Mouse (Mus musculus) liver, embryonic 15.5 days (tissue): ENCODE measurements around the gene Luc7l. TPM values are rescaled to one million over a fixed set of nuclear protein-coding genes. Genes with fewer than 3 reads are reported as not detected.

Experiments used
- ATAC-seq: fragments of 200-750 bp; cut with Nextera tagmentation; 2 replicates; pipeline ENCODE4 v1.8.0; 2017; ENCODE audit warnings: moderate number of reproducible peaks, mild to moderate bottlenecking, moderate library complexity; ENCODE audit not compliant: insufficient read depth
- H3K27ac ChIP-seq: fragments of 300-500 bp; sonication (generic); replicated peaks from 2 replicates; pipeline ENCODE4 v1.5.1; 2015; ENCODE audit warnings: mild to moderate bottlenecking, inconsistent platforms
- H3K27me3 ChIP-seq: fragments of 300-500 bp; sonication (generic); 2 replicates; pipeline ENCODE4 v1.6.1; 2015; ENCODE audit warnings: mild to moderate bottlenecking, inconsistent platforms
- H3K36me3 ChIP-seq: fragments of 300-500 bp; sonication (generic); replicated peaks from 2 replicates; pipeline ENCODE4 v1.6.1; 2015; ENCODE audit warnings: moderate library complexity, mild to moderate bottlenecking, inconsistent platforms
- H3K4me1 ChIP-seq: fragments of 300-500 bp; sonication (generic); replicated peaks from 2 replicates; pipeline ENCODE4 v1.6.1; 2015; ENCODE audit warnings: inconsistent platforms
- H3K4me2 ChIP-seq: fragments of 300-500 bp; sonication (generic); 2 replicates; pipeline ENCODE4 v1.6.1; 2015; ENCODE audit warnings: moderate library complexity, mild to moderate bottlenecking, inconsistent platforms
- H3K4me3 ChIP-seq: fragments of 300-500 bp; sonication (generic); replicated peaks from 2 replicates; pipeline ENCODE4 v1.5.1; 2015; ENCODE audit warnings: mild to moderate bottlenecking, inconsistent platforms
- H3K9ac ChIP-seq: fragments of 300-500 bp; sonication (generic); 2 replicates; pipeline ENCODE4 v1.6.1; 2015; ENCODE audit warnings: moderate library complexity, mild to moderate bottlenecking, inconsistent platforms
- H3K9me3 ChIP-seq: fragments of 300-500 bp; sonication (generic); replicated peaks from 2 replicates; pipeline ENCODE4 v1.6.1; 2016; ENCODE audit warnings: inconsistent platforms
- WGBS: fragments of 180-500 bp; shearing (Covaris S2); methylation state at CpG from one replicate; pipeline ENCODE4 v1.1.7; 2015; ENCODE audit warnings: mixed read lengths; ENCODE audit not compliant: insufficient replicate concordance; 5-methylcytosine and 5-hydroxymethylcytosine counted together
- polyA plus RNA-seq: library from polyadenylated mRNA; unstranded; fragments of >200 nt; fragmentation: Nextera tagmentation; extraction: Ambion mirVana; gene quantifications from 2 replicates; pipeline ENCODE4 v1.2.1, GENCODE M21; 2015

Gene Luc7l
- polyA plus RNA-seq, 1 experiment from 2014 or later: 28.9 TPM

DNA sequence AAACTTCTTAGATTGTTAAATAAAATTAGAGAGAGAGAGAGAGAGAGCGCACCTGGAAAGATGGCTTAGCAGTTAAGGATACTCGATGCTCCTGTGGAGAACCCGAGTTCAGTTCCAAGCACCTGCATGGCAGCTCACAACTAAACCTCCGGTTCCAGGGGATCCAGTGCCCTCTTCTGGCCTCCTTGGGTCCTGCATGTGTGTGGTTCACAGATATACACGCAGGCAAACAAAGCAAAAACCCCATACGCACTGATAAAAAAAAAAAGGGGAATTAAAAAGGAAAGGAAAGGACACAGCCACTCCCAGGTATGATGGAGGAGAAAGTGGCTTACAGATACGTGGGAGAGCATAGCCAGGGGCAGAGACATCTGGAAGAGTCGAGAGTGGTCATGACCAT, 19.8 kb upstream of the Luc7l start:
- H3K4me1 ChIP-seq: peaks cover 37% of the 10 kb centered on the region
- no peak overlapping the region for H3K4me2 ChIP-seq
- no peaks in the 10 kb centered on the region for H3K27me3 ChIP-seq
- no peak overlapping the region for H3K27ac ChIP-seq
- no peaks in the 10 kb centered on the region for H3K9me3 ChIP-seq
- WGBS: 58% methylated on average over 8 of the region's 8 CpGs
- H3K36me3 ChIP-seq: no peaks in the 10 kb centered on the region
- no peak for ATAC-seq
- no peak overlapping the region for H3K4me3 ChIP-seq
- H3K9ac ChIP-seq: no peak overlapping the region

DNA sequence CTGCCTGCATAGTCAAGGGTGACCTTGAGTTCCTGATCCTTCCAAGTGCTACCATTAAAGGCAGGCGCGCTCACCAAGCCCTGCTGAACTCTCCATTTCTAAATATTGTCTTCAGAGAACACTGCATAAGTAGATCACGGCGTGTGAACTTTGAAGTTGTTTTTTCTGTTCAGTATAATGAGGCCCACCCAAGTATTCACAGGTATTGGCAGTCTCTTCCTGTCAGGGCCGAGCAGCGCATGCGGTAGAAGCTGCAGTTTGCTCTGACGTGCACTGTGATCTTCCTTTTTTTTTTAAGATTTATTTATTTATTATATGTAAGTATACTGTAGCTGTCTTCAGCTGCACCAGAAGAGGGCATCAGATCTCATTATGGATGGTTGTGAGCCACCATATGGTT, 18.3 kb upstream of the Luc7l start:
- no peak for ATAC-seq
- peaks cover 49% of the 10 kb centered on the region for H3K4me1 ChIP-seq
- no peak overlapping the region for H3K27ac ChIP-seq
- no peak overlapping the region for H3K4me3 ChIP-seq
- 79% methylated on average over 8 of the region's 8 CpGs for WGBS
- no peak overlapping the region for H3K4me2 ChIP-seq
- no peaks in the 10 kb centered on the region for H3K27me3 ChIP-seq
- no peak overlapping the region for H3K9ac ChIP-seq
- no peaks in the 10 kb centered on the region for H3K9me3 ChIP-seq
- H3K36me3 ChIP-seq: no peaks in the 10 kb centered on the region

DNA sequence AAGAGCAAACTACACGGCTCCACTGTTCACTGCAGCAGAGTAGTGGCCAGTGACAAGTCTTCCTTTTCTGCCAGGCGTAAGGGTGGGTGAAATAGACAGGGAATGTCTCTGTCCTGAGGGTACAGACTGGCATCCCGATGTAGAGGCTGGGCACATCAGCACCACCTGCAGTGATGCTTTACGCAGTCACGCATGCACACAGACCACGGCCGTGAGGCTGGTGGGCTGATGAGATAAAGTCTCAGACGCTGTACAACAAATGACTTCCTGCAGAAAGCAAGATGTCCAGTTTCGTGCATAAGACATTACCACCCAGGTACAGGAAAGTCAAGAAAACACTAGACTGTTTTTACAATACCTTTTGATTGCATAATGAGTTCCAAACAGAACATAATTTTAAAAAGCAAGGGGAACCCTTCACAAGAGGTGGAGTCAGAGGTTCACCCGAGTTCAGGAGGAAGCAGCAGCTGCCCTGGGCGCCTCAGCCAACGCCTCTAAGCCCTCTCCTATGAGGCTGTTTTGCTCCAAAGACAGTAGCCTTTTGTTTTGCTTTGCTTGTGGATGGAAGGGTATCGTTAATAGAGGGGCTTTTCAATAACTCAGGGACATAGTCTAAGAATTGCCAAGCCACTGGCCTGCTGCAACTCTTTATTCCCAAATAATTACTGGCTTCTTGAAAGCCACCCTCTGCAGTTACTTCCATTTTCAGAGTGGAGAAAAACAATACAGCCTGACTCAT, 17.4 kb upstream of the Luc7l start:
- Histone ChIP-seq H3K27me3 (no peaks in the 10 kb centered on the region), H3K27ac (peak overlapping the region; percentile 25; the same call in 1 of the 2 replicates), H3K4me2 (peak overlapping the region; percentile 10; the same call in 1 of the 2 replicates), H3K36me3 (no peaks in the 10 kb centered on the region), H3K9ac (no peak overlapping the region), H3K4me1 (peaks cover 57% of the 10 kb centered on the region), H3K9me3 (no peaks in the 10 kb centered on the region), H3K4me3 (no peak overlapping the region)
- WGBS: 31% methylated on average over 13 of the region's 13 CpGs
- no peak for ATAC-seq

DNA sequence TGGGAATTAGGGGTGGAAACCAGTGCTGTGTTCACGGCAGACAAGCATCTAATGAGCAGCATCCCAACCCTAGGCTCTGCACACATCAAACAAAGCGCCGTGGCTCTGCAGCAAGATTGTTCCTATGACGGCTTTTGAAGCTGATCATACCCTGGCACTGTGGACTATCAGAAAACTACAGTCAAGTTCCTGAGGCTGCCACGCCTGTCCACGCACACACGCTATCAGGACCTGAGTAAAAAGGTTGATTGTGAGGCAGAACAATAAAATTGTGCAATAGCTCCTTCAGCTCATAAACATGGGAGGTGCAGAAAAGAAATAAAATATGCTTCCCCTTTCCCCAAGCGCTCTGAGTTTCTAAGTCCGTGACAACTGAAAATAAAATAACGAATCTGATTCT, 15.0 kb upstream of the Luc7l start:
- no peak overlapping the region for H3K9ac ChIP-seq
- H3K4me3 ChIP-seq: no peak overlapping the region
- H3K9me3 ChIP-seq: no peaks in the 10 kb centered on the region
- 29% methylated on average over 10 of the region's 10 CpGs for WGBS
- peaks cover 69% of the 10 kb centered on the region for H3K4me1 ChIP-seq
- no peaks in the 10 kb centered on the region for H3K27me3 ChIP-seq
- 0 out of 2 replicates have a peak overlapping the region, but pooled peaks have one; percentile 10 for H3K27ac ChIP-seq
- no peak overlapping the region for H3K4me2 ChIP-seq
- ATAC-seq: 0 out of 2 replicates have a peak, but pooled peaks have one; percentile 22
- H3K36me3 ChIP-seq: no peaks in the 10 kb centered on the region

DNA sequence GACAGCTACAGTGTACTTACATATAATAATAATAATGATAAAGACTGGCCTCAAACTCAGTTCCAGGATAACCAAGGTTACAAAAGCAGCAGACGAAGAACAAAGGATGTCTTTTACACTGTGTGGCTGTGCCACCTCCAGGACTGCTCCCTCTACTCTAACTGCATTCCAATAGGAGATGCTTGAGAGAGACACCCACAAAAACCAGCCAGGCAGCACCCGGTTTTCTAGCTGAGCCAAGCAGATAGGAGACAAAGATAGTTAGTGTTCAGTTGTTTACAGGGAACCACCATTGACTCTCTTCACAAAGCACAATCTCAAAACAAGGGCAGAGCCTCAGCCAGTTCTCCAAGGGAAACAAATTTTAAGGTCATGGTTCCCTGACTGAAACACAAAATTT, 13.1 kb upstream of the Luc7l start:
- Histone ChIP-seq H3K27ac (peak overlapping the region; percentile 22; the same call in 1 of the 2 replicates), H3K9ac (no peak overlapping the region), H3K4me3 (no peak overlapping the region), H3K36me3 (no peaks in the 10 kb centered on the region), H3K4me2 (peak overlapping the region; percentile 14), H3K9me3 (no peaks in the 10 kb centered on the region), H3K4me1 (peaks cover 88% of the 10 kb centered on the region), H3K27me3 (no peaks in the 10 kb centered on the region)
- WGBS: 41% methylated on average over 2 of the region's 2 CpGs
- ATAC-seq: no peak

DNA sequence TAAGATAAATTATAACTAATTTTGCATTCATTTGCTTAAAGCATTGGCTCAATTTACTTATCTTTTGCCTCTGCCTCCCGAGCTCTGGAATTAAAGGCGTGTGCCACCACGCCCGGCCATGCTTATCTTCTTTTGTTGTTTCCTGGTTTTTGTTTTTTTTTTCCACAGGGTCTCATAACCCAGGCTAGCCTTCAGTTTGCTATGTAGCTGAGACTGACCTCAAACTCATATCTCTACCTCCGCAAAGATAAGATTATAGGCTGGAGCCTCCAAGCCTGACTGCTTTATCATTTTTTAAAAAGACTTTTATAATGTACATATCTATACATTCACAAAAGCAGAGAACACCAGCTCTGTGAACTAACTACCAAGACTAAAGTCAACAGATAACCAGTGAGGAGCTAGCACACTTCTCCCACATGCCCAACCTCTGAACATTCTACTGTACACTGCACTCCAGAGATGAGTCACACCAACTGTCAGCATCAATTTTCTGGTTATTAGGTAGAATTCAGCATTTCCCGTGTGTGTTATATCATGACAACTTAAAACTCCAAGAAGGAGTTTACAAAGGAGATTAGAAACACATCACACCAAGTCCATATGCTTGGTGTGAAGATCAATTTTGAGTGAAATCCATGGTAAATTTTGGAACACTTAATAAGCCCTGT, 12.4 kb upstream of the Luc7l start:
- ATAC-seq: no peak
- H3K27ac ChIP-seq: peak overlapping the region; percentile 51; the same call in 1 of the 2 replicates
- no peaks in the 10 kb centered on the region for H3K9me3 ChIP-seq
- 19% methylated on average over 6 of the region's 6 CpGs for WGBS
- no peak overlapping the region for H3K9ac ChIP-seq
- peaks cover 83% of the 10 kb centered on the region for H3K4me1 ChIP-seq
- H3K4me2 ChIP-seq: peak overlapping the region; percentile 14
- H3K27me3 ChIP-seq: no peaks in the 10 kb centered on the region
- H3K36me3 ChIP-seq: no peaks in the 10 kb centered on the region
- H3K4me3 ChIP-seq: no peak overlapping the region

DNA sequence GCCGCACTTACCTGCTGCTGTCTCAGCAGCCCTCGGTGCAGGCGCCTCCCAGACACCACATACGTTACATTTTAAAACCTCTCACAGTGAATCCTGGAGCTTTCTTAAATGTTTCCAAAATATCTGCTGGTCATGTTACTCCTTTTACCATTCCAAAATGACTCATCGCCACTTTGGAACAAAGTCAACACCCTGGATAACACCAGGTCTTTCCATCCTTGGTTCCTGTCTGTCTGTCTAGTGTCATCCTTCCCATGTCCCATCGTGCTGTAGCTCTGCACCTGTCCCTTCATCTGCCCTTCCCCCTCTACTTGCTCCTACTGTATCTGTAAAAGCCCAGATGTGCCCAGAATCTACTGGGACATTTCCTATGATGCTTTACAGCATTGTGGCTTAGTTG, 11.7 kb upstream of the Luc7l start:
- peak overlapping the region; percentile 51; the same call in 1 of the 2 replicates for H3K27ac ChIP-seq
- ATAC-seq: no peak

DNA sequence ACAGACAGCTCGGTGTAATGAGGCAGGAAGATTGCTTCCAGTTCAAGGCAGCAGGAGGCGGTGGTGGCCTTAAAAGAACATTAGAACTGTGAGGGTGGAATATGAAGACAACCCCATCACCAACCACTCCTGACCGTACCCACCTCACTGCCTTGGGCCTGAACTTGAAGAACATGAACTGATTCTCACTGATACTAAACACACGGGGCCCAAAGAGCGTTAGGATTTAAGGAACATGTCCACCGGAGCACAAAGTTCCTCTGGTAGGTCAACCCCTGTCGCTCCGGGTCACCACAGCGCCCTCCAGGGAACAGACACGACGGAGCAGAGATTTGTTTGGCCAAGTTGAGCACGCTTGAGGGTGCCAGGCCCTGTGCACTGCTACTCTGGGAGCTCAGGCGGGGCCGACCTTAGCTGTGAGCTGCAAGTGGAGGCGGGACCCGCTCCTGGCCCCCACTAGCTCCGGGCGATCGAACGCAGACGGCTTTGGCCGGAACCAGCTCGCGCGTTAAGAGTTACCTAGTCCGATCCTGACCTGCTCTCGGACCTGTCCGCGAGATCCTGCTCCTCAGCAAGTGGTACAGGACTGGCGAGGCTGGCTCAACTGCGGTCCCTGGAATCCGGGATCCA, 9.1 kb upstream of the Luc7l start:
- Histone ChIP-seq H3K27me3 (no peaks in the 10 kb centered on the region), H3K27ac (peak overlapping the region; percentile 78), H3K4me3 (peak overlapping the region; percentile 71), H3K36me3 (no peaks in the 10 kb centered on the region), H3K9ac (peak overlapping the region; percentile 63), H3K9me3 (no peaks in the 10 kb centered on the region), H3K4me2 (peak overlapping the region; percentile 98), H3K4me1 (peaks cover 54% of the 10 kb centered on the region)
- under 1% methylated on average over 32 of the region's 32 CpGs for WGBS
- ATAC-seq: peak; percentile 70

More for the DNA sequence above, 11.7 kb upstream of the Luc7l start:
- Histone ChIP-seq H3K4me1 (peaks cover 76% of the 10 kb centered on the region), H3K27me3 (no peaks in the 10 kb centered on the region), H3K36me3 (no peaks in the 10 kb centered on the region), H3K4me2 (no peak overlapping the region), H3K9me3 (no peaks in the 10 kb centered on the region), H3K9ac (no peak overlapping the region), H3K4me3 (no peak overlapping the region)
- 66% methylated on average over 6 of the region's 6 CpGs for WGBS

DNA sequence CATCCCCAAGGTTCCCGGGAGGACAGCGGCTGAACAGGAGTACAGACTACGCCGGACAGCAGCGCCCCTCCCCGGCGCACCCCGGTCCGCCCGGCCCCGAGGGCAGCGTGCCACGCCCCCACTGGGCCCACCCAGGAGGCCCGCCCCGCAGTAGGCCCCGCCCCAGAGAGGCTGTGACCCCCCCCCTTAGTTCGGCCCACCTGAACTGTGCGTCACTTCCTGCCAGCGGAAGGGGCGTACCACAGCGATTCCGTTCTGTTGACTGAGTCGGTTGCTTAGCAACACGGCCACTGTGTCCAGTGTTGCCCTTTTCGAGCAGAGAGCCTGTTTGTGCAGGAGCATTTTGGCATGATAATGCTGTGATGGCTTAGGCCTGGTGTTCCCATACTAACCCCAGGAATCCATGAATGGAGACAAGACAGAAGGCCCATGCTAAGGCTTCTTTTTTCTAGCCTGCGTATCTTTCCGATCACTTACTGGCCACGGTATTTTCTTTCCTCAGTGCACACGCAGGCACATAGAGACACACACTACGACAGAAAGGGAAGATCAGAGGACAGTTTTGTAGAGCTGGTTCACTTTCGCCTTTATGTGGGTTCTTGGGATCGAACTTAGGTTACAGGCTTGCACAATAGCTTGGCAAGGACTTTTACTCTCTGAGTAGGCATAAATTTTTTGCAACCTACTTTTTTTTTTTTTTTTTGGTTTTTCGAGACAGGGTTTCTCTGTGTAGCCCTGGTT, 8.4 kb upstream of the Luc7l start, which contains the start of gene Fam234a:
Gene Fam234a, minus strand, starts transcription at position 142 of the 741 bp plus-strand sequence.
- peak; percentile 94 for ATAC-seq
- H3K27me3 ChIP-seq: no peaks in the 10 kb centered on the region
- peaks cover 49% of the 10 kb centered on the region for H3K4me1 ChIP-seq
- no peaks in the 10 kb centered on the region for H3K9me3 ChIP-seq
- H3K36me3 ChIP-seq: no peaks in the 10 kb centered on the region
- peak within 1 kb of the TSS; percentile 71 for H3K4me3 ChIP-seq
- peak within 1 kb of the TSS; percentile 63 for H3K9ac ChIP-seq
- WGBS: 5% methylated on average over 33 of the region's 33 CpGs
- H3K27ac ChIP-seq: peak within 1 kb of the TSS; percentile 78
- H3K4me2 ChIP-seq: peak within 1 kb of the TSS; percentile 98

DNA sequence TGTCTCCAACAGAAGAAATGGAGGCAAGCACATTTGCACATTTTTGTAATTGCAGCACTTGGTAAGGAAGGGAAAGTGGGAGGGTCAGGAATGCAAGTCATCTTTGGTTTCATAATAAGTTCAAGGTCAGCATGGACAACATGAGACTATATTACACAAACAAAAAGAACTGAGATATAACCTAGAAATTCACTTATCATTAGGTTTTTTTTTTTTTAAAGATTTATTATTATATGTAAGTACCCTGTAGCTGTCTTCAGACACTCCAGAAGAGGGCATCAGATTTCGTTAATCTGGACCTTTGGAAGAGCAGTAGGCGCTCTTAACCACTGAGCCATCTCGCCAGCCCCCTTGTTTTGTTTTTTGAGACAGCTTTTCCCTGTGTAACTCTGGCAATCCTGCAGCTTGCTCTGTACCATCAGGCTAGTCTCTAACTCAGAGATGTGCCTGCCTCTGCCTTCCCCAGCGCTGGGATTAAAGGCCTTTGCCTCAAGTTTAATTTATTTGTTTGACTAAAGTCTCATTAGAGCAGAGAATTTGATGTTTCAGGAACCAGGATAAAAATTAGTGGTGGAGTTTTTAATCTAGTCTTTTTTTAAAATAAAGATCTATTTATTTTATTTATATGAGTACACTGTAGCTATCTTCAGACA, 684 bp upstream of the Luc7l start:
- peak overlapping the region; percentile 74 for H3K4me2 ChIP-seq
- no peaks in the 10 kb centered on the region for H3K27me3 ChIP-seq
- peaks cover 24% of the 10 kb centered on the region for H3K4me1 ChIP-seq
- peak overlapping the region; percentile 93 for H3K4me3 ChIP-seq
- ATAC-seq: no peak
- no peaks in the 10 kb centered on the region for H3K9me3 ChIP-seq
- H3K27ac ChIP-seq: peak overlapping the region; percentile 97
- peak overlapping the region; percentile 44; the same call in 1 of the 2 replicates for H3K9ac ChIP-seq
- H3K36me3 ChIP-seq: peaks cover 10% of the 10 kb centered on the region
- WGBS: 50% methylated on average over 4 of the region's 4 CpGs
